Mouse (Mus musculus) retina, postnatal 1 day (tissue): ENCODE data around the gene Mucl3.

ENCODE experiments used
- DNase-seq: peaks from one replicate; pipeline ENCODE4 v3.0.0-alpha.2; 2012

Gene Mucl3

GRCm38 (mm10) chr17:35635202-35635601 is 8.3 kb downstream of the Mucl3 start:
- DNase-seq: peak; percentile 32

- peak; percentile 51 for DNase-seq
Observed at GRCm38 (mm10) chr17:35633992-35634391, 9.5 kb downstream of the Mucl3 start.

- DNase-seq: no peak
Observed at GRCm38 (mm10) chr17:35626537-35626936, 17.0 kb downstream of the Mucl3 start, which contains the start of gene Gm9573. TSS of gene Gm9573 (minus strand) at chr17:35626637.

GRCm38 (mm10) chr17:35617127-35617526 is 26.4 kb downstream of the Mucl3 start:
- DNase-seq: no peak

- DNase-seq: no peak
Observed at GRCm38 (mm10) chr17:35601736-35602354, 41.6 kb downstream of the Mucl3 start.

GRCm38 (mm10) chr17:35601249-35601648 is 42.2 kb downstream of the Mucl3 start, which contains the start of gene Sfta2:
TSS of gene Sfta2 (plus strand) at chr17:35601549.
- DNase-seq: no peak

- no peak for DNase-seq
Observed at GRCm38 (mm10) chr17:35597399-35597798, 46.1 kb downstream of the Mucl3 start.

- no peak for DNase-seq
Observed at GRCm38 (mm10) chr17:35594456-35594855, 49.0 kb downstream of the Mucl3 start.

- DNase-seq: peak; percentile 9
Observed at GRCm38 (mm10) chr17:35593786-35594185, 49.7 kb downstream of the Mucl3 start.

- no peak for DNase-seq
Observed at GRCm38 (mm10) chr17:35592131-35592530, 51.4 kb downstream of the Mucl3 start.

GRCm38 (mm10) chr17:35591731-35592130 is 51.8 kb downstream of the Mucl3 start:
- no peak for DNase-seq

GRCm38 (mm10) chr17:35591219-35591578 is 52.3 kb downstream of the Mucl3 start:
- DNase-seq: no peak

- DNase-seq: peak; percentile 90
Observed at GRCm38 (mm10) chr17:35590410-35591218, 52.9 kb downstream of the Mucl3 start.

- peak; percentile 35 for DNase-seq
Observed at GRCm38 (mm10) chr17:35588387-35588786, 55.1 kb downstream of the Mucl3 start.

GRCm38 (mm10) chr17:35587291-35587690 is 56.2 kb downstream of the Mucl3 start:
- no peak for DNase-seq
